Mouse (Mus musculus): Measurements from ENCODE around the gene Glrx. TPM values are rescaled to one million over a fixed set of nuclear protein-coding genes. Genes with fewer than 3 reads are reported as not detected.

The Glrx gene
- polyA plus RNA-seq, 1 experiment from 2014 or later: 34.0 TPM

DNA sequence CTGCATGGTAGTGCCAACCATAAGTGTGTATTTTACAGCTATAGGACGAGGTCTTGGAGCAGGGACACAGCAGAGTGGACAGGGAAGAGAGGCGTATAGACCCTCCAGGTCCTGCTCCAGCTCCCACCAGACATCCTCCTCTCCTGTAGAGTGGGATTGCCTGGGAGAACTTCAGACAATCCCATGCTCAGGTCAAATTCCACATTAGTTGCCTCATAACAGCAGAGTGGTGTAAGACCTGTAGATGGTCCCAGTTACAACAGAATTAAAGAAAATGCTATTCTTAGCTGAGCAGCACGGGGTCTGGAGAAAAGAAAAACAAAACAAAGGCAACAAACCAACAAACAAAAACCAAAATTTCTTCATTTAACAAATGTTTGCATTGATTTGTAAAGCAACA is 2.3 kb downstream of the Glrx start:
- WGBS: 73% methylated on average over 3 of the region's 3 CpGs
- H3K9me3 ChIP-seq (replicated peaks; ENCODE audit: control insufficient read depth, low read length): no peaks in the 10 kb centered on the region
- H3K9ac ChIP-seq (replicated peaks; ENCODE audit: low read length): no peak overlapping the region
- no peaks in the 10 kb centered on the region for H3K36me3 ChIP-seq (replicated peaks; ENCODE audit: control insufficient read depth, insufficient read depth, low read depth, low read length)
- no peak overlapping the region for H3K4me3 ChIP-seq (ENCODE audit: low read depth, low read length)
- ATAC-seq (replicated peaks; ENCODE audit: insufficient number of reproducible peaks, low FRiP score, low TSS enrichment, low read depth): no peak
- H3K27me3 ChIP-seq (ENCODE audit: control insufficient read depth, insufficient read depth, low read length): no peaks in the 10 kb centered on the region
- H3K27ac ChIP-seq (replicated peaks; ENCODE audit: low read depth, low read length): no peak overlapping the region
- H3K4me1 ChIP-seq (ENCODE audit: control insufficient read depth, insufficient read depth, low read length): peaks cover 2% of the 10 kb centered on the region; the same call in 1 of the 2 replicates
- no peak for DNase-seq (ENCODE audit: low spot score)
- no peak overlapping the region for H3K4me2 ChIP-seq (ENCODE audit: low read depth, low read length)

GRCm38 (mm10) chr13:75843331-75843730 is 3.7 kb downstream of the Glrx start:
- H3K4me3 ChIP-seq (ENCODE audit: low read depth, low read length): no peak overlapping the region
- ATAC-seq (replicated peaks; ENCODE audit: insufficient number of reproducible peaks, low FRiP score, low TSS enrichment, low read depth) (no peak), DNase-seq (ENCODE audit: low spot score) (no peak)
- H3K36me3 ChIP-seq (replicated peaks; ENCODE audit: control insufficient read depth, insufficient read depth, low read depth, low read length): no peaks in the 10 kb centered on the region
- peaks cover 2% of the 10 kb centered on the region; the same call in 1 of the 2 replicates for H3K4me1 ChIP-seq (ENCODE audit: control insufficient read depth, insufficient read depth, low read length)
- no peaks in the 10 kb centered on the region for H3K9me3 ChIP-seq (replicated peaks; ENCODE audit: control insufficient read depth, low read length)
- H3K27ac ChIP-seq (replicated peaks; ENCODE audit: low read depth, low read length): no peak overlapping the region
- WGBS: 88% methylated on average over 5 of the region's 5 CpGs
- no peak overlapping the region for H3K4me2 ChIP-seq (ENCODE audit: low read depth, low read length)
- no peaks in the 10 kb centered on the region for H3K27me3 ChIP-seq (ENCODE audit: control insufficient read depth, insufficient read depth, low read length)
- no peak overlapping the region for H3K9ac ChIP-seq (replicated peaks; ENCODE audit: low read length)

- Histone ChIP-seq H3K27me3 (ENCODE audit: control insufficient read depth, insufficient read depth, low read length) (no peaks in the 10 kb centered on the region), H3K4me2 (ENCODE audit: low read depth, low read length) (no peak overlapping the region), H3K4me3 (ENCODE audit: low read depth, low read length) (no peak overlapping the region), H3K9me3 (replicated peaks; ENCODE audit: control insufficient read depth, low read length) (no peaks in the 10 kb centered on the region), H3K9ac (replicated peaks; ENCODE audit: low read length) (no peak overlapping the region), H3K4me1 (ENCODE audit: control insufficient read depth, insufficient read depth, low read length) (peaks cover 2% of the 10 kb centered on the region; the same call in 1 of the 2 replicates), H3K27ac (replicated peaks; ENCODE audit: low read depth, low read length) (no peak overlapping the region), H3K36me3 (replicated peaks; ENCODE audit: control insufficient read depth, insufficient read depth, low read depth, low read length) (no peaks in the 10 kb centered on the region)
- WGBS: 81% methylated on average over 8 of the region's 8 CpGs
- ATAC-seq (replicated peaks; ENCODE audit: insufficient number of reproducible peaks, low FRiP score, low TSS enrichment, low read depth): no peak
- DNase-seq (ENCODE audit: low spot score): no peak
Measured at GRCm38 (mm10) chr13:75843993-75844683, 4.5 kb downstream of the Glrx start.

DNA sequence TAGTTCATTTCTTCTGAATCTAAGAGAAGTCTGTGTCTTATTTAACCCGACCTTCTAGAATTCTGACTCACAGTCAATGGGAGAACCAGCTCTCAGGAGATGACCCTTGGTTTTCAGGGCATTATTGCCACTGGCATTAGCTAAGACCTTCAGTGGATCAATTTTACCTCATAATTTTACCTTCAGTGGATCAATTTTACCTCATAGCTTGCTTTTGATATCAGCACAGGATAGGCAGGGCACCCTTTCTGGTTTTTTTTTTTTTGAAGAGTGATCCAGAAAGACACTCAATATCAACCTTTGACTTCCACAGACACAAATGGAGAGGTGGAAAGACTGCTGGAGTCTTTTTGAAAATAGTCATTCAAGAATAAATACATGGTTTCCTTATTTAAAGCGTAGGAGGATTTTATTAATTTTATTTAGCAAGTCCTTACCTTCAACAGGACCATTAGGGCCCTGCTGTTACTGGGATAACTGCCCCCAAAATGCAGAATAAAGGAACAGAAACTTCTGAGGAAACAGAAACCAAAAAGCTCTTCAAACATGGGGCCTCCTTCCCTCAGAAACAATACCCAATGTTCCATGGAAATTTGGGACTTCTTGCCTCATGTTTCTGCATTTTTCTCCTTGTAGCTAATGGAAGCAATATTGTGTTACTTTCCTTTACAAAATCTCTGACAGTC is 5.3 kb downstream of the Glrx start:
- Histone ChIP-seq H3K36me3 (replicated peaks; ENCODE audit: control insufficient read depth, insufficient read depth, low read depth, low read length) (no peaks in the 10 kb centered on the region), H3K9me3 (replicated peaks; ENCODE audit: control insufficient read depth, low read length) (no peaks in the 10 kb centered on the region), H3K27me3 (ENCODE audit: control insufficient read depth, insufficient read depth, low read length) (no peaks in the 10 kb centered on the region), H3K4me2 (ENCODE audit: low read depth, low read length) (no peak overlapping the region), H3K9ac (replicated peaks; ENCODE audit: low read length) (no peak overlapping the region), H3K4me1 (ENCODE audit: control insufficient read depth, insufficient read depth, low read length) (peaks cover 2% of the 10 kb centered on the region; the same call in 1 of the 2 replicates), H3K27ac (replicated peaks; ENCODE audit: low read depth, low read length) (no peak overlapping the region), H3K4me3 (ENCODE audit: low read depth, low read length) (no peak overlapping the region)
- no peak for ATAC-seq (replicated peaks; ENCODE audit: insufficient number of reproducible peaks, low FRiP score, low TSS enrichment, low read depth)
- 90% methylated on average over 2 of the region's 2 CpGs for WGBS
- DNase-seq (ENCODE audit: low spot score): no peak

DNA sequence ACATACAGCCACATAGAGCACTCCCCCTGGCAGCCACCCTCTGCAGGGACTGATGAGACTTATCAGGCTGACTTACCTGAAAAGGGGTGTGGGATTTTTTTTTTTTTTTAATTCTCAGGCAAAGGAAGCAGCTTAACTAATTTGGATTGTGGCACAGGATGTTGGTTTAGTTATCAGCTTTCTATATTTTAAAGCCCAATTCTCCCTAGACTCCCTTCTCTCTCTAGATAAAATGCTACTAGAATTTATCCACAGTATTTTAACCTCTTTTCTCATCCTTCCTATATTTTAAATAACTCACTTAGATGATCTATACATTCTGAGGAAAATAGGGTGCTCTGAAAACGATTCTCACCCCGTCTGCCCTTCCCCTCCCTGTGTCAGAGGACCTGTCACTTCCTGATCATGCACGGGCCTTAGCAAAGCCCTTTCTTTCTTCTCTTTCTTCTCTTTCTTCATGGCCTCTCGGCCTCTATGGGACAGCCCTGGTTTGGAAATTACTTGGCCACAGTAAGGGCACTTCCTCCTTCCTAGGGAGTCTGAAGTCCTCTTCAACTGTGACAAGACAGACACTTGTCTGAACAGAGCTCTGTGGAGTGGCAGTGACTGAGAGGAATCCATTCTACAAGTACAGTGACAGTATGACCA is 6.0 kb downstream of the Glrx start:
- no peak overlapping the region for H3K27ac ChIP-seq (replicated peaks; ENCODE audit: low read depth, low read length)
- no peak overlapping the region for H3K9ac ChIP-seq (replicated peaks; ENCODE audit: low read length)
- H3K36me3 ChIP-seq (replicated peaks; ENCODE audit: control insufficient read depth, insufficient read depth, low read depth, low read length): no peaks in the 10 kb centered on the region
- 45% methylated on average over 4 of the region's 4 CpGs for WGBS
- DNase-seq (ENCODE audit: low spot score) (no peak), ATAC-seq (replicated peaks; ENCODE audit: insufficient number of reproducible peaks, low FRiP score, low TSS enrichment, low read depth) (no peak)
- no peaks in the 10 kb centered on the region for H3K9me3 ChIP-seq (replicated peaks; ENCODE audit: control insufficient read depth, low read length)
- no peak overlapping the region for H3K4me3 ChIP-seq (ENCODE audit: low read depth, low read length)
- no peaks in the 10 kb centered on the region for H3K27me3 ChIP-seq (ENCODE audit: control insufficient read depth, insufficient read depth, low read length)
- H3K4me1 ChIP-seq (ENCODE audit: control insufficient read depth, insufficient read depth, low read length): peaks cover 2% of the 10 kb centered on the region; the same call in 1 of the 2 replicates
- no peak overlapping the region for H3K4me2 ChIP-seq (ENCODE audit: low read depth, low read length)

- no peak for ATAC-seq (replicated peaks; ENCODE audit: insufficient number of reproducible peaks, low FRiP score, low TSS enrichment, low read depth)
- WGBS: 87% methylated on average over 6 of the region's 6 CpGs
- H3K4me3 ChIP-seq (ENCODE audit: low read depth, low read length): no peak overlapping the region
- H3K4me1 ChIP-seq (ENCODE audit: control insufficient read depth, insufficient read depth, low read length): no peaks in the 10 kb centered on the region
- no peaks in the 10 kb centered on the region for H3K9me3 ChIP-seq (replicated peaks; ENCODE audit: control insufficient read depth, low read length)
- no peak overlapping the region for H3K27ac ChIP-seq (replicated peaks; ENCODE audit: low read depth, low read length)
- no peaks in the 10 kb centered on the region for H3K27me3 ChIP-seq (ENCODE audit: control insufficient read depth, insufficient read depth, low read length)
- DNase-seq (ENCODE audit: low spot score): no peak
- no peak overlapping the region for H3K4me2 ChIP-seq (ENCODE audit: low read depth, low read length)
- H3K9ac ChIP-seq (replicated peaks; ENCODE audit: low read length): no peak overlapping the region
- H3K36me3 ChIP-seq (replicated peaks; ENCODE audit: control insufficient read depth, insufficient read depth, low read depth, low read length): no peaks in the 10 kb centered on the region
Measured at GRCm38 (mm10) chr13:75847027-75847426, 7.4 kb downstream of the Glrx start.

DNA sequence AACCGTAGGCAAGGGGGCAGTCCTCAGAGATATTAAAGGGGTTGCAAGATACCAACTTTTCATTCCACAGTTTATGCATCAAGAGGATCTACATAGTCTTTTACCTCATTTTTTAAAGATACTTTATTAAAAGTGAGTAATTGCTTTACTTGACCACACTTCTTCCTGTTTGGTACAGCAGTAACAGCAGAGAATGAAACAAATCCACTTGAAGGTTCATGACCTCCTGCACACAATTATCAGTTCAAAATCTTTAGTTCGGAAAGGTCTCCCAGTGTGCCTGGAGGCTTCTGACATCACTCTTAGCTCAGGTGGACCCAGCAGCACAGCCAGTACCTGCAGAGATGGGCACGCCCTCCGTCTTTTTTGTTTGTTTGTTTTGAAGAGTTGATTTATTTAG is 12.4 kb downstream of the Glrx start:
- no peaks in the 10 kb centered on the region for H3K9me3 ChIP-seq (replicated peaks; ENCODE audit: control insufficient read depth, low read length)
- DNase-seq (ENCODE audit: low spot score): no peak
- H3K36me3 ChIP-seq (replicated peaks; ENCODE audit: control insufficient read depth, insufficient read depth, low read depth, low read length): no peaks in the 10 kb centered on the region
- no peak for ATAC-seq (replicated peaks; ENCODE audit: insufficient number of reproducible peaks, low FRiP score, low TSS enrichment, low read depth)
- no peaks in the 10 kb centered on the region for H3K4me1 ChIP-seq (ENCODE audit: control insufficient read depth, insufficient read depth, low read length)
- H3K4me3 ChIP-seq (ENCODE audit: low read depth, low read length): no peak overlapping the region
- no peaks in the 10 kb centered on the region for H3K27me3 ChIP-seq (ENCODE audit: control insufficient read depth, insufficient read depth, low read length)
- H3K9ac ChIP-seq (replicated peaks; ENCODE audit: low read length): no peak overlapping the region
- 83% methylated on average over 4 of the region's 4 CpGs for WGBS
- H3K4me2 ChIP-seq (ENCODE audit: low read depth, low read length): no peak overlapping the region
- H3K27ac ChIP-seq (replicated peaks; ENCODE audit: low read depth, low read length): no peak overlapping the region

DNA sequence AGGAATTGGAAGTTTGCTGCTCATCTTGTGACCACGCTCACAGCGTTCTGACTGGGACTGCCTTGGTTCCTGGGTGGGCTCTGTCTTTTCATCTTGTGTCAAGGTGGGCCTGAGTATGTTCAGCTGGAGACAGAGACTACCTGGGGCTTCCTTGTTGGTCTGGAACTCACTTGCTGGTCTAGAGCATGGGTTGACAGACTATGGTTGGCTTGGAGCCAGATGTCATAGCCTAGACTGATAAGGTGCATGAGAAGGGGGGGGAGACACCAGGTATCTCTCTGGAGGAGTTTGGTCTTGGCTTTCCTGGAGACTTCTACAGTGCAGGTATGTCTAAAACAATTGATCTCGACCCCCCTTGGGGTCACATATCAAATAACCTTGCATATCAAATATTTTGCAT is 13.4 kb downstream of the Glrx start:
- H3K4me1 ChIP-seq (ENCODE audit: control insufficient read depth, insufficient read depth, low read length): no peaks in the 10 kb centered on the region
- DNase-seq (ENCODE audit: low spot score) (no peak), ATAC-seq (replicated peaks; ENCODE audit: insufficient number of reproducible peaks, low FRiP score, low TSS enrichment, low read depth) (no peak)
- no peak overlapping the region for H3K4me2 ChIP-seq (ENCODE audit: low read depth, low read length)
- H3K9ac ChIP-seq (replicated peaks; ENCODE audit: low read length): no peak overlapping the region
- no peak overlapping the region for H3K27ac ChIP-seq (replicated peaks; ENCODE audit: low read depth, low read length)
- no peaks in the 10 kb centered on the region for H3K27me3 ChIP-seq (ENCODE audit: control insufficient read depth, insufficient read depth, low read length)
- no peaks in the 10 kb centered on the region for H3K36me3 ChIP-seq (replicated peaks; ENCODE audit: control insufficient read depth, insufficient read depth, low read depth, low read length)
- H3K4me3 ChIP-seq (ENCODE audit: low read depth, low read length): no peak overlapping the region
- 83% methylated on average over 3 of the region's 3 CpGs for WGBS
- H3K9me3 ChIP-seq (replicated peaks; ENCODE audit: control insufficient read depth, low read length): no peaks in the 10 kb centered on the region

Data from embryonic facial prominence, embryonic 11.5 days (tissue).